Mouse (Mus musculus): ENCODE data around the gene Efna4.

Gene Efna4

DNA sequence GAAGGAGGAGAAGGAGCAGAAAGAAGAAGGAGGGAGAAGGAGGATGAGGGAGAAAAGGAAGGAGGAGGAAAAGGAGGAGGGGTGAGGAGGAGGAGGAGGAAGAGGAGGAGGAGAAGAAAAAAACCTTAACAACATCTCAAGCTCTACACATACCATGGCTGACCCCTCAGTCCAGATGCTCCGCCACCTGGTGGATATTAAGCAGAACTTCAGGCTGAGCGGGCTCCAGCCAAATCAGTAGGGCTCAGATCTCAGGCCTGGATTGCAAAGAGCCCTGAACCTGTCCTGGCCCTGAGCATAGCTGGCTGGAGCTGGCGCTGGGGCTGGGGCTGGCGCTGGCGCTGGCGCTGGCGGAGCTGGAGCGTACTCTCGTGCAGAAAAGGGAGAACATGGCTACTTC, 29.7 kb downstream of the Efna4 start:
- peak; percentile 56 to 63 for DNase-seq (ENCODE audit: low spot score in 2 of 2)

DNA sequence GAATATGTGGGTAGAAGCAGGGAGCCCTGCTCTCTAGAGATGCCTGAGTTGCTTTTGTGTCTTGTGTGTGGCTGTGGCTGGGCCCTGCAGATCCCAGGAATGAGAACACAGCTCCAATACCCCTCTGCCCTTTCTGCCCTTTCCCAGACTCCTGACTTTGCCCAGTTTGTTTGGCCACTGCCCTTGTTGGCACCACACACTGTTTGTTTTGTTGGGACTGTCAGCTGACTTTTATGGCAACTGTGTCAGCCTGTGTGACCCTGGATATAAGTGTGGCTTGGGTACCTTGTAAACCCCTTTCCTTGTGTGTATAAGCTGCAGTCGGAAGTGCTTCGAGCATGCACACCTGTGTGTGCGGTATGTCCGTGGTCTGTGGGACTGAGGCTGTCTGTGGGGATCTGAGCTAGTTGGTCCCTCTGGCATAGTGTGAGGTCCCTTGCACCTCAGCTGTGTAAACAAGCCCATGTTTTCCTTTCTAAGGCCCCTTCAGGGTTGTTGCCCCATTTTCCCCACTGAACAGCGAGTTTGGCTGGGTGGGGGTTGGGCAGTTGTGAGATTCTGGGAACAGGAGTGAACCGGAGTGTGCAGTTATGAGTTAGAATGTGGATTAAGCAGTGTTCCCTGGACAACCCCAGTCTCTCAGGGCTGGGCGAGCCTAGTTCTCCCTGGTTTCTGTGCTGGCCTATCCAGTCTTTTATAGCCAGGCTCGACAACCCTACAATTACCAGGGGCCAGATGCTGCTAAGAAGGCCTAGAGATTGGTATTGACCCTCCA, 32.1 kb downstream of the Efna4 start:
- DNase-seq (ENCODE audit: low spot score in 2 of 2), result no peak

DNA sequence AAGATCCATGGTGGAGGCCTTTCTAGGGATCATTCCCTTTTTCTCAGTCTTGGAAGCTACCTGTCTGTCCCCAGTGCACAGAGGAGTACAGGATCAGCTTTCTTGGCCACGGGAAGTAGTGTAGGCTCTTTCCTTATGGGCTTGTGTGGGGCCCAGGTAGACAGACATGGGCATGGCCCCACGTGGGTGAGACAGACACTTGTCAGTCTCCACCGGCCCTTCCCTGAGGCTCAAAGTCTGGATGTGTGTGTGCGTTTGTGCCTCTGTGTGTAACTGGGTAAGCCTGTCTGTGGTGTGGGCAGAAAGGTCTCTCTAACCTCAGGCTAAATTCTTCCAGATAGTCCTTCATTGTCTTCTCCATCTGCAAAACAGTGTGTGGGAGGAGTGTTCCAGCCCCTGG, 32.7 kb downstream of the Efna4 start:
- no peak for DNase-seq (ENCODE audit: low spot score in 2 of 2)

DNA sequence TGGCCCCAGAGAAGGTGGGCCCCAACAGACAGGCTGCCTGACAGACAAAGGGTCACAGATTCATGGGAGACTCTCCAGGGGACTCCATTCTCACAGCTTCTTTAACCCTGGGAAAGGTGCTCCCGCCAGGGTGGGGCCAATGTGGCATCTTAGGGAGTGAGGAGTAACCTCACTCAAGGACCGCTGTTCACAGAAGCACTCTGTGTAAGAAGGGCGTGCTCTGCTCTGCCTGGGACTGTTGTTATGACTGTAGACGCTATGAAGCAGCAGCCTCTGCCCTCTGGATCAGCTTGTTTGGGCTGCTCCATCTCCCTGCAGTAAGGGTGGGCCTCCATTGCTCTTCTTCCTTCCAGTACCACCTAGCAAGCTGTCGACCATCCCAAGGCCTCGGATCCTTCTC, 33.4 kb downstream of the Efna4 start:
- no peak for DNase-seq (ENCODE audit: low spot score in 2 of 2)

DNA sequence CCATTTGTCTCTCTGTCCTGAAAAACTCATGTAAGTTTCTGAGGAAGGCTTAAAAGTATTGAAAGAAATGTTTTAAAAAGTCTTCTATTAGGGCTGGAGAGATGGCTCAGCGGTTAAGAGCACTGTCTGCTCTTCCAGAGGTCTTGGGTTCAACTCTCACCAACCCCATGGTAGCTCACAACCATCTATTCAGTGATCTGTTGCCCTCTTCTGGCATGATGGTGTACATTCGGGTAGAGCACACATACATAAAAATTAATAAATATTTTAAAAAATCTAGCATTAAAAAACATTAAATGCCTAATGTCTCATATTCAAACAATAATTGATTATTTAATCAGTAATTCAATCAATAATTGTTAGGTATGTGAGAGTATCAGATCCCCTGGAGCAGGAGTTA, 37.3 kb downstream of the Efna4 start:
- no peak for DNase-seq (ENCODE audit: low spot score in 2 of 2)

DNA sequence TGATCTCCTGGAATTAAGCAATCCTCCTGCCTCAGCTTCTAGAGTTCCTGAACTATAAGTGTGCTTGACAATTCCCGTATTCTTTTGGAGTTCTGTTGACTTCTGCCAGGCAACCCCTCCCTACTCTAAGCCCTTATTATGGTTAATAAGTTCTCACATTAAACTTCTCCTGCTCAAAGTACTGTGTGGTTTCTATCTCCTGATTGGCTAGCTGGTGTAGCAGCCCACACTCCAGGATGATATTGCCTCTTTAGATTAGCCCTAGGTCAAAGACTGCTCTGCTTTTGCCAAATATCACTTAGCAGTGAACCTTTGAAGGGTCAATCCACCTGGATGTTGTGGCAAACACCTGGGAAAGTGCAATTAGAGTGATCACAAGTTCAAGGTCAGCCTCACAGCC, 37.8 kb downstream of the Efna4 start:
- DNase-seq (ENCODE audit: low spot score in 2 of 2), result no peak

DNA sequence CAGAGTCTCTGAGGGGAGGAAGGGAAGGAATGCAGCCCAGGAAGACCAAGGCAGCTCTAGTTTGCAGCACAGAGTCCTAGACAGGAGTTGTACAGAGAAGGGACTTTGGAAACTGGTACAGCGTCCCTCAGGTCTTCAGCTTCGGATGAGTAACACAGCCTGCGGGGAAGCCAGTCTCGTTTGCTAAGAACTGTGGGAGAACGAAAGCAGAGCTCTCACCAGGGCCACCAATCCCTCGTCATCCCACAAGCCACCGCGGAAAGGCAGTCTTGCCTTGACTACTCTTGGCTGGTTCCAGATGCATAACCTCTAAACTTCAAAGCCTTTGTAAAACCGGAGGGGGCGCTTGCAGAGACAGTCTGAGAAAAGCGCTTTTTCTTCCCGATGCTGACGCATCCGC, 38.3 kb downstream of the Efna4 start:
- peak; percentile 54 to 60 for DNase-seq (ENCODE audit: low spot score in 2 of 2)

DNA sequence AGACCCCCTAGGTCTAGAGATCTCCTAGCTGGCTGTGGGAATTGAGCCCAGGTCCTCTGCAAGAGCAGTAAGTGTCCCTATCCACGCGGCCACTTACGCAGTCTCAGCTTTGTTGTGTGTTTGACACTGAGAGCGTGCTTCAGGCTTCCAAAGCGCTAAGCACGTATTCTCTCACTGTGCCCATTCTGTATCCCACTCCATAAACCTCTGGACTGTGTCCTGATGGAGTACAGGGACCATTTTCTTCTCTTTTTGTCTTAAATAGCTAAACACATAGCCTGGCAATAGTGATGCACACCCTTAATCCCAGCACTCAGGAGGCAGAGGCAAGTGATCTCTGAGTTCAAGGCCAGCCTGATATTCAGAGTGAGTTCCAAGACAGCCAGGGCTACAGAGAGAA, 38.9 kb downstream of the Efna4 start:
- DNase-seq (ENCODE audit: low spot score in 2 of 2), result no peak

DNA sequence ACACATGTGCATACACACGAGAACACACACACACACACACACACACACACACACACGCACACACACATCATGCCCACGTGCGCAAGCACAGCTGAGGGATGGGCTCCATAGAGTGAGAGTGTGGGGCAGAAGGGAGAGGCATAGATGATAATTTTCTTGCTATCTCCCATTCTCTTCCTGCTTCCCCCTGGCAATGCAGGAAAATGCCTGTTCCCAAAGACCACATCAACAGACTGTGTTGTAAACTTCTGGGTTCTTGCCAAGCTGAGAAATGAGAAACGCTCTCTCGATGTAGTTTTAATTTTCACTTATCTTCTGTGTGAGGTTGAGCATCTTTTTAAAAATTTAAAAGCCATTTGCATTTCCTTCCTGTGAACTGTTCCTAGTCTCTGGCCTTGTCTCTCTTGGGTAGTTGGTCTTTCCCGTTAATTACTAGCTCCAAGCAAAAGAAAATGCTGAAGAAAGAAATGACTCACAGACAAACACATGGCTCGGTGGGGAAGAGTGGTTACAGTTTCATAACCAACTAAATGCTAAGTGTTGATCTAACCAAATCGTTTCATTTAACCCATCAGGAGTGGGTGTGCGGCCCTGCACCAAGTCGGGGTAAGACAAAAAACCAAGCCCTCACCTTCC, 40.9 kb downstream of the Efna4 start:
- no peak for DNase-seq (ENCODE audit: low spot score in 2 of 2)

DNA sequence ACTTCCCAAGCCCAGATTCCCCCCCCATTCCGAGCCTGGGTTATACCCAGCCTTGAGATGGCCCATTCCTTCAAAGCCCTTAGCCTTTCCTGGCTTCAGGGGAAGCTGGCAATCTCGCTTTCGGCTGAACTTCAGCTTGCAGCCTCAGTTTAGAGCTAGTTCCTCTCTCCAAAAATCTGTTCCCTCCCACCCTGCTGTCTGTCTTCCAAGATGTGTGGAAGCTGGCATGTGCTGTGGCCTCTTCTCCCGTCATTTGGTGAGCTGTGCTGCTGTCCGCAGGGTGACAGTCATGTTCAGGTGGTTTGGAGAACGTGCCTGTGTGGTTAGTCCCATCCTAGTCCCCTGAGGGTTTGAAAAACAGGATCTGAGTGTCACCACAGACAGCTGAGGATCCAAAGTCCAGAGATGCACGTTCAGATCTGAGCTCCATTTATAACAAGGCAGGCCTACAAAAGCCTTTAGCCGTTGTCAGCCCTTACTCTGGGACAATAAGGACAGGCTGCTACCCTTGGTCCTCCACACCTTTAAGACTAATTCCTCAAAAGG, 42.1 kb downstream of the Efna4 start:
- no peak for DNase-seq (ENCODE audit: low spot score in 2 of 2)

DNA sequence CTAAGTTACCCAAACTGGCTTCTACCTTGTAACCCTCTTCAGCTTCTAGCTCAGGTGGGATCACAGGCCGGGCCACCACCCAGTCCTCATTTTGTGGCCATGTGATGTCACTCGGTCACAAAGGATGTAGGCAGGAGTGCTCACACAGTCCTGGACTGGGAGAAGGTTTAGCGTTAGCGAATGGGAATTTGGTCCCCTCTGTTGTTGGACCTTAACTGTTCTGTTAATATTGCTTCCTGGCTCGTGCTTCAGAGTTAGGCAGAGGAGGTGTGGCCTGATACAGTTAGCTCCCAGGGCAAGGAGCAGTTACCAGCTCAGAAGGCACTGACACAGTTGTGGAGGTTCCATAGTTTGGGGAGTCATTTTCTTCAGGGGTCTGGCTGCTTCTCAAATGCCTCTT, 43.6 kb downstream of the Efna4 start:
- DNase-seq (ENCODE audit: low spot score in 2 of 2), result no peak

DNA sequence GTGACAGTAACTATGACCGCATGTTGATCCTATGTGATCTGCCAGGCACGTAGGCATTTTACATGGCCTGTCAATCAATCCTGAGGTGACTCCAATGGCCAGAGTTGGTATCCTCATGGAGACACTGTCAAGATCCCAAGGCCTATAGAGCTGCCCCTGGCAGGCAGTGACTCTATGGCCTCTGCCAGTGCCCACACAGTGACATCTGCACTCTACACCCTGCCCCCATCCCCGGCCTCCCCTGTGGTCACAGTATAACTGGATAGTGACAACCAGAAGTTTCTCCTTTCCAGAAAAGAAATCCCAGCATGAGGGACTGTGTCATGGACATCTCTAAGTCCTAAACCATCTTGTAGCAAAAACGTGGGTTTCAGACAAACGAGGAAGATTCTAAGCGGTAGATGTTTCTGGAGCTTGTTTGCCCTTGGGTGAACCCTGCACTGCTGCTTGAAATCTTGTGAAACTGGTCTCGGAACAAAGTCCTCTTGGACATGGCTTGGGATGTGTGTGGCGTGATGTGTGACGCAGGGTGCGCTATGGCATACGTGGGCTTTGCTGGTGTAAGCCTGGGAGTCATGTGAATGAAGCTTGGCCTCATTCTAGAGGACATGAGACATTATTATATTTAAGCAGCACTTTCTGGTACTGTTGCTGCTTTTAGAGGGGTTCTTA, 44.4 kb downstream of the Efna4 start:
- no peak for DNase-seq (ENCODE audit: low spot score in 2 of 2)

DNA sequence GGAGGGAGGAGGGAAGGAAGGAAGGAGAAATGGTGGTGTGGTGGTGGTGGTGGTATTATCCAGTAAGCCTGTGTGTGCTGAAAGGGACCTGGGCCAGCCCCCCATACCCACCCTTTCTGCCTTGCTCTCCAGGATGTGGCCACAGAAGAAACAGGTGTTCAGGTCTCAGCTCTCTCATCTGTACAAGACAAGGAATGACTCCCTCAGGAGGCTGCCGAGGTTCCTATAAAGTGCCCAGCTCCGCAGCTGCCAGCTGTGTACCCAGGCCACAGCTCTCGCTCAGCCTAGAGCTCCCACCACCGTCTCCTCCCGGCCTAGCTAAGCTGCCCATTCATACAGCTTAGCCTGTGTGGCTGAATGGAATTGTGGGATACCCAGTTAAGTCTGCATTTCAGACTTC, 45.5 kb downstream of the Efna4 start:
- DNase-seq (ENCODE audit: low spot score in 2 of 2), result no peak

DNA sequence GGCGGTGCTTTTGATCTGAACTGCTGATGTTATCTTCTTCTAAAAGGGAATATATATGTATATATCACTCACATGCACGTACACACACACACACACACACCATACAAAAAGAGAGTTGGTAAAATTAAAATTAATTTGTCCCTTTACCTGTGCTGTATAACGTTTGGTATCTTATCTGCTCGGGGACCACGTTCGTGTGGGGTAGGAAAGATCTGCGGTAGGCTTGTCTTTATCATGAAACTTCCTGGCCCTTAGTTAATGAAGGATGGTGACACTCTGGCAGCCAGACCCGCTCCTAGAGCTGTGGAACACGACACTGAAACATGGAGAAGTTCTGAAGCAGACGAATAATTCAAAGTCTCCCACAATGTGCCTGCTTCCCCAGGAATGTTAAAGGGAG, 46.0 kb downstream of the Efna4 start:
- no peak for DNase-seq (ENCODE audit: low spot score in 2 of 2)

DNA sequence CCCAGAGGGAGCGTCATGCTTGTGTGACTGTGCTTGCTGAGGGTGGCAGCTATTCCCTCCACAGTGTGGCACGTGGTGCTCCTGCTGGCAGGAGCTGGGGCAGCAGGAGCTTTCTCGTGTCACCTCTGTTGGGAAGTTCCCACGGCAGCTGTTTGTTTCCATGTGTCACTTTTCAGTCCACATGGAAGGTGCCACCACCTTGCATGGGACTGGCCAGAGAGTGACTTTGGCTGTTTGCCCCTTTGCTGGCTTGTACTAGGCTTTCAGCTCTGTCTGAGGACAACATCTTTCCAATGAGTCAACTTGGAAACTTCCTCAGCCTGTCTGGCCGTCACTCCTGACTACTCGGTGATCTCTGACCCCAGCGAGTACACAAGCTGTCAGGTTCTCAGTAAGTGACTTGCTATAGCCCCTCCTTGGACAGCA, 49.3 kb downstream of the Efna4 start:
- no peak for DNase-seq (ENCODE audit: low spot score in 2 of 2)

DNA sequence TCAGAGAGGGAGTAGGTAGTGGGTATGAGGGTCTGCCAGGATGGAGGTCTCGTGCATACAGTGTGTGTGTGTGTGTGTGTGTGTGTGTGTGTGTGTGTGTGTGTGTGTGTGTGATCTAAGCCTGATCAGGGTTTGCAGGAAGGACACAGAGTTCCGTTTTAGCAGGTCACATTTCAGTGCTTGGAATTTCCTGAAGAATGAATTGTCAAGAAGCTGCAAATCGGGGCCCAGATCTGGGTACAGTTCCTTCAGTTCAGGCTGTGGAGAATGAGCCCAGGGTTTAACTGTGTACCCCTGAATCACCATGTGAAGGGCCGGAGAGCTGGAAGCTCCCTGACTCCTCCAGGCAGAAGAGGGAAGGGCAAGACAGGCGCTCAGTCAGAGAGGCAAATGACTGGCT, 50.5 kb downstream of the Efna4 start:
- DNase-seq (ENCODE audit: low spot score in 2 of 2), result no peak

DNA sequence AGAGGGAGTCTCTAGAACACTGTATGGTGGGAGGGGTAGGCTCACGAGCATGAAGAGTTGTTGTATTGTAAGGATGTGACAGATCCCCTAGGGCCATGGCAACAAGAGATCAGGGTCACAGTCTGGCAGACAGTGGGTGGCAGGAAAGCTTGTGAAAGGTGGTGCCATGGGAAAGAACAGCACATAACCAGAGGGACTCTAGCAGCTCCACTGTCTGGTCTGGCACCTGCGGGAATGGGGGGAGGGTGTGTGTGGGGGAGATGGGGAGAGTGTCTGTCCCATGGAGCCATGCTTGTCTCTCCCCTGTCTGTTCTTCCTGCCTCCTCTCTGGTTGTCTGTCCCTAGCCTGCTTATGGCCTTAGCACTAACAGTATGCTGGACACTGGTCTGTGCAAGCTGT, 52.3 kb downstream of the Efna4 start:
- DNase-seq (ENCODE audit: low spot score in 2 of 2), result no peak

DNA sequence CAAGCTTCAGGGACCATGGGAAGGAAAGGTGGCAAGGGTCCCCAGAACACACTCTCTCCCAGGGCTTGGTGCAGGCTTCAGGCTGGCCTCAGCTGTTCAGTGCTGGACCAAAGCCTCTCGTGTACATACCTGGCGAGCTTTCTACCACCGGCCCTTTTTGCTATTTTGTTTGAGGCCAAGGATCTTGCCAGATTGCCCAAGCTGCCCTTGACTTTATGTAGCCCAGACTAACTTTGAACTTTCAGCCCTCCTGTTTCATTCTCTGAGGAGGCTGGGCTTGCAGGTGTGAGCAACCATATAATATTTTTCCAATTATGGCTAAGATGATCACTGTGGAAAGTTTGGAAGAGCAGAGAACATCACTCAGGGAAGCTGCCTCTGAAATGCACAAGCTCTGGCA, 53.6 kb downstream of the Efna4 start:
- DNase-seq (ENCODE audit: low spot score in 2 of 2), result no peak
